Mouse (Mus musculus) E14TG2a.4 (cell line): ENCODE results near the gene Asxl2.
"Not testable (repeated sequence)": the region's sequence is repeated elsewhere in the genome, so short reads cannot be mapped to it uniquely, and the experiment has no call there.

Source experiments
- CTCF ChIP-seq: conservative IDR thresholded peaks from 2 replicates; pipeline ENCODE4 v1.5.1; 2014; ENCODE audit warnings: low read length
- NANOG ChIP-seq: IDR thresholded peaks from 2 replicates; pipeline ENCODE4 v1.6.1; 2014; ENCODE audit warnings: borderline replicate concordance, low read length, mixed read lengths

DNA sequence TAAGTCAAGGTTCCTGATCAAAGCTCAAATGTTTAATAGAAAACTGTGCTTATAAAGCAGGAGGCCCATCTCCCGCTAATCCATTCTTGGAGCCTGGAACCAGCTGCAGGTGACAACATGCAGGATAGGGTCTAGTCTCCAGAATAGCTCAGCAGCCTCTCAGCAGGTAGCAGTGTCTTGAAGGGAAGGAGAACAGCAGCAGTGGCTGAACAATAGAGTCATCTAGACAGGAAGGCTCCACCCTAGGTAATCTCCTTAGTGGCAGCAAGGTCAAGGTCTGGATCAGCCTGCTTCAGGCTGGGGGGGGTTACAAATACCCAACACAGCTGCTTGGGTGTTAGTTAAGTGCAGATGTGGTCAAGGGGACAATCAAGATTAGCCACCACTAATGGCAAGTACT is 108.8 kb downstream of the Asxl2 start:
- not testable (repeated sequence) for TF ChIP-seq CTCF, NANOG
